In the genomic region with DNA sequence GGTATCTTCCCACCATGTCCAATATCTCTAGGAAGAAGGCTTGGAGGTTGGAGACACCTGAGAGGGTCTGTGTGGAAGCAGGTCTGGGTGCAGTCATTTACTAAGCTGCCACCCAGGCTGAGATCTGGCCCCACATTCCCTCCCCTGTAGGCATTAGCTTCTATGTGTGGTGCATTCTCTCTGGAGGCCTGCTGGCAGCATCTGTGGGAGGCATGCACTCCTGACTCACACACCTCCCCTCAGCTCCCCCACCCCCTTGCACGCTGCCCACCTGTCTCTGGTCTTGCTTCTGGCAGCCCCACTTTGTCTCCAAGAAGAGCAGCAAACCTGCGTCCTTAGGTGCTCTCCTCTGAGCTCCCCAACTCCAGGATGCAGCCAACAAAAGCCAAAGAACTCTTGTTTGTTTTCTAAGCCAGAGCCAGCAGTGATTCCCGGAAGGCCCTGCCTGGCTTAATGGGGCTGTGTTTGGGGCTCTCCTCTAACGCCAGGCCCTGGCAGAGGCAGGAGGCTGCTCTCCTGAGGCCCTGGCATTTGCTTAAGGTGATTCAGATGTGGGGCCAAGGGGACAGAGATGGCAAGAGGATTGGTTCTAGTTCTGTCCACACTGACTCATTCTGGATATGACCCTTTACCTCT, we compare ENCODE assay signal across 21 mouse cellular contexts.
A peak's percentile ranks its signal among the peaks of the same experiment; 100 is the strongest.
DNase-seq lines count a peak whose midpoint lies in the region; ATAC-seq lines count a peak whose summit lies in the region.
"Had no signal": no experiment of that assay in that cellular context is flagged by ENCODE, and none has a peak within 500 bp of the region (broad histone marks: within the 10 kb centered on the region; RNA-seq: fewer than 3 reads in every experiment).

No protein-coding gene starts in this region.

- no peaks in the 10 kb centered on the region for H3K36me3 ChIP-seq in hindbrain, embryonic 10.5 days
- H3K36me3 ChIP-seq in hindbrain, embryonic 16.5 days (ENCODE audit: control insufficient read depth, insufficient read depth, low read length), result no peaks in the 10 kb centered on the region
- no peaks in the 10 kb centered on the region for H3K36me3 ChIP-seq in forebrain, embryonic 11.5 days (ENCODE audit: control insufficient read depth, insufficient read depth, low read length)
- H3K36me3 ChIP-seq: heart, embryonic 13.5 days; hindbrain, embryonic 12.5 days; intestine, embryonic 15.5 days had no signal

- H3K4me2 ChIP-seq in hindbrain, embryonic 16.5 days (ENCODE audit: low read length), result no peak overlapping the region
- H3K4me2 ChIP-seq in forebrain, embryonic 11.5 days (ENCODE audit: low read depth, low read length, severe bottlenecking), result no peak overlapping the region
- H3K4me2 ChIP-seq: heart, embryonic 13.5 days; hindbrain, embryonic 12.5 days; intestine, embryonic 15.5 days had no signal

- ATAC-seq in hindbrain, embryonic 16.5 days, result no peak
- ATAC-seq in forebrain, embryonic 11.5 days (replicated peaks; ENCODE audit: low FRiP score), result no peak
- ATAC-seq: activated CD4-positive, CD25-positive, alpha-beta regulatory T cell, adult 4 months; intestine, embryonic 15.5 days; liver, postnatal 0 days; midbrain, embryonic 16.5 days; Patski had no signal

- H3K9ac ChIP-seq in hindbrain, embryonic 16.5 days (ENCODE audit: low read depth, low read length), result no peak overlapping the region
- H3K9ac ChIP-seq in forebrain, embryonic 11.5 days (ENCODE audit: low read length), result no peak overlapping the region
- H3K9ac ChIP-seq: heart, embryonic 13.5 days; hindbrain, embryonic 12.5 days; intestine, embryonic 15.5 days; liver, postnatal 0 days had no signal

- peak overlapping the region; percentile 64 for H3K27ac ChIP-seq in hindbrain, embryonic 10.5 days
- H3K27ac ChIP-seq in hindbrain, embryonic 16.5 days (ENCODE audit: low read depth, low read length), result no peak overlapping the region
- no peak overlapping the region for H3K27ac ChIP-seq in forebrain, embryonic 11.5 days (ENCODE audit: low read depth, low read length)
- H3K27ac ChIP-seq: heart, embryonic 13.5 days; hindbrain, embryonic 12.5 days; intestine, embryonic 15.5 days had no signal

- H3K4me3 ChIP-seq in hindbrain, embryonic 10.5 days, result no peak overlapping the region
- no peak overlapping the region for H3K4me3 ChIP-seq in hindbrain, embryonic 16.5 days (ENCODE audit: low read length)
- no peak overlapping the region for H3K4me3 ChIP-seq in forebrain, embryonic 11.5 days (ENCODE audit: low read depth, low read length)
- H3K4me3 ChIP-seq: heart, embryonic 13.5 days; hindbrain, embryonic 12.5 days; intestine, embryonic 15.5 days had no signal

- no peaks in the 10 kb centered on the region for H3K9me3 ChIP-seq in hindbrain, embryonic 10.5 days
- H3K9me3 ChIP-seq in hindbrain, embryonic 16.5 days (ENCODE audit: control insufficient read depth, low read length), result no peaks in the 10 kb centered on the region
- H3K9me3 ChIP-seq in forebrain, embryonic 11.5 days (ENCODE audit: control insufficient read depth, low read length), result no peaks in the 10 kb centered on the region
- H3K9me3 ChIP-seq: heart, embryonic 13.5 days; hindbrain, embryonic 12.5 days; intestine, embryonic 15.5 days had no signal

- no peaks in the 10 kb centered on the region for H3K27me3 ChIP-seq in hindbrain, embryonic 10.5 days (ENCODE audit: insufficient read depth, poor library complexity, severe bottlenecking)
- no peaks in the 10 kb centered on the region for H3K27me3 ChIP-seq in hindbrain, embryonic 16.5 days (replicated peaks; ENCODE audit: control insufficient read depth, insufficient read depth, low read length)
- H3K27me3 ChIP-seq in forebrain, embryonic 11.5 days (ENCODE audit: control insufficient read depth, insufficient read depth, low read length), result no peaks in the 10 kb centered on the region
- H3K27me3 ChIP-seq: heart, embryonic 13.5 days; hindbrain, embryonic 12.5 days; intestine, embryonic 15.5 days; Patski had no signal

- peak; percentile 29 to 32 for DNase-seq in cerebellum, postnatal 25 days
- no peak for DNase-seq in cerebellum, adult 8-10 months
- DNase-seq in hindbrain, embryonic 10.5 days (ENCODE audit: low spot score), result no peak
- DNase-seq in NIH3T3 (ENCODE audit: low read depth), result peak; percentile 75
- peak; percentile 31 to 40 for DNase-seq in adrenal gland, postnatal 36 days
- no peak for DNase-seq in embryo, embryonic 10.5 days (ENCODE audit: low spot score)
- no peak for DNase-seq in forebrain, embryonic 11.5 days (ENCODE audit: low spot score)
- DNase-seq: cerebellum, postnatal 14 days; gastrocnemius, postnatal 14 days; kidney, postnatal 4 days; liver; liver, postnatal 0 days; right cerebral cortex, postnatal 14 days; thymus, postnatal 25 days had no signal

- WGBS in hindbrain, embryonic 10.5 days, result 49% methylated on average over 4 of the region's 4 CpGs
- 35% methylated on average over 4 of the region's 4 CpGs for WGBS in hindbrain, embryonic 16.5 days
- WGBS in forebrain, embryonic 11.5 days, result 27% methylated on average over 4 of the region's 4 CpGs

- peaks cover 16% of the 10 kb centered on the region for H3K4me1 ChIP-seq in hindbrain, embryonic 10.5 days (replicated peaks)
- H3K4me1 ChIP-seq in hindbrain, embryonic 16.5 days (ENCODE audit: control insufficient read depth, insufficient read depth, low read depth, low read length), result no peaks in the 10 kb centered on the region
- H3K4me1 ChIP-seq in forebrain, embryonic 11.5 days (replicated peaks; ENCODE audit: control insufficient read depth, insufficient read depth, low read length), result no peaks in the 10 kb centered on the region
- H3K4me1 ChIP-seq: hindbrain, embryonic 12.5 days; intestine, embryonic 15.5 days had no signal

Comparison
In these comparisons a context has a peak if more than half of its experiments do, and no peak if none do; other contexts are left out.
1. DNase-seq: peak in cerebellum, postnatal 25 days (2 of 2), NIH3T3 (single experiment) and adrenal gland, postnatal 36 days (2 of 2); none in cerebellum, adult 8-10 months (single experiment), hindbrain, embryonic 10.5 days (single experiment), embryo, embryonic 10.5 days (single experiment) and forebrain, embryonic 11.5 days (single experiment).